Mouse (Mus musculus): ENCODE results near the gene 4930524J08Rik.

Gene 4930524J08Rik

GRCm38 (mm10) chr5:99978699-99979442, at the start of gene 4930524J08Rik, which contains the start of gene Hnrnpd:
TSS of gene 4930524J08Rik (plus strand) at chr5:99979061.
TSS of gene Hnrnpd (minus strand) at chr5:99978938.
- peak; percentile 96 for DNase-seq (ENCODE audit: inconsistent age in 2 of 2, low spot score in 1 of 2)

- no peak for DNase-seq (ENCODE audit: inconsistent age in 2 of 2, low spot score in 1 of 2)
Observed at GRCm38 (mm10) chr5:99931910-99932309, 47.0 kb upstream of the 4930524J08Rik start.

- no peak for DNase-seq (ENCODE audit: inconsistent age in 2 of 2, low spot score in 1 of 2)
Observed at GRCm38 (mm10) chr5:99939440-99939839, 39.4 kb upstream of the 4930524J08Rik start.

- DNase-seq (ENCODE audit: inconsistent age in 2 of 2, low spot score in 1 of 2): peak in 1 of 2 experiments; percentile 52
Observed at GRCm38 (mm10) chr5:99941273-99941672, 37.6 kb upstream of the 4930524J08Rik start.

- peak; percentile 31 to 76 for DNase-seq (ENCODE audit: inconsistent age in 2 of 2, low spot score in 1 of 2)
Observed at GRCm38 (mm10) chr5:99941776-99942502, 36.9 kb upstream of the 4930524J08Rik start.

GRCm38 (mm10) chr5:99952513-99952912, 26.3 kb upstream of the 4930524J08Rik start:
- DNase-seq (ENCODE audit: inconsistent age in 2 of 2, low spot score in 1 of 2): no peak

- no peak for DNase-seq (ENCODE audit: inconsistent age in 2 of 2, low spot score in 1 of 2)
Observed at GRCm38 (mm10) chr5:99953883-99954282, 25.0 kb upstream of the 4930524J08Rik start.

- DNase-seq (ENCODE audit: inconsistent age in 2 of 2, low spot score in 1 of 2): peak in 1 of 2 experiments; percentile 68
Observed at GRCm38 (mm10) chr5:99958666-99959065, 20.2 kb upstream of the 4930524J08Rik start.

GRCm38 (mm10) chr5:99959236-99959936, 19.5 kb upstream of the 4930524J08Rik start:
- DNase-seq (ENCODE audit: inconsistent age in 2 of 2, low spot score in 1 of 2): peak in 1 of 2 experiments; percentile 64

GRCm38 (mm10) chr5:99959960-99960359, 18.9 kb upstream of the 4930524J08Rik start:
- no peak for DNase-seq (ENCODE audit: inconsistent age in 2 of 2, low spot score in 1 of 2)

- DNase-seq (ENCODE audit: inconsistent age in 2 of 2, low spot score in 1 of 2): peak in 1 of 2 experiments; percentile 69
Observed at GRCm38 (mm10) chr5:99973941-99974340, 4.9 kb upstream of the 4930524J08Rik start.

GRCm38 (mm10) chr5:99975061-99975460, 3.8 kb upstream of the 4930524J08Rik start:
- no peak for DNase-seq (ENCODE audit: inconsistent age in 2 of 2, low spot score in 1 of 2)

- DNase-seq (ENCODE audit: inconsistent age in 2 of 2, low spot score in 1 of 2): no peak
Observed at GRCm38 (mm10) chr5:99975776-99976175, 3.1 kb upstream of the 4930524J08Rik start.

GRCm38 (mm10) chr5:99976334-99976955, 2.4 kb upstream of the 4930524J08Rik start:
- peak in 1 of 2 experiments; percentile 64 for DNase-seq (ENCODE audit: inconsistent age in 2 of 2, low spot score in 1 of 2)

GRCm38 (mm10) chr5:99977516-99978301, 1.2 kb upstream of the 4930524J08Rik start:
- peak; percentile 85 to 92 for DNase-seq (ENCODE audit: inconsistent age in 2 of 2, low spot score in 1 of 2)

- DNase-seq (ENCODE audit: inconsistent age in 2 of 2, low spot score in 1 of 2): no peak
Observed at GRCm38 (mm10) chr5:99983452-99984061, 4.7 kb downstream of the 4930524J08Rik start.

- DNase-seq (ENCODE audit: inconsistent age in 2 of 2, low spot score in 1 of 2): peak in 1 of 2 experiments; percentile 54
Observed at GRCm38 (mm10) chr5:99994166-99994565, 15.3 kb downstream of the 4930524J08Rik start.

GRCm38 (mm10) chr5:99994680-99995079, 15.8 kb downstream of the 4930524J08Rik start:
- DNase-seq (ENCODE audit: inconsistent age in 2 of 2, low spot score in 1 of 2): no peak

- DNase-seq (ENCODE audit: inconsistent age in 2 of 2, low spot score in 1 of 2): no peak
Observed at GRCm38 (mm10) chr5:100000048-100000447, 21.2 kb downstream of the 4930524J08Rik start.

- no peak for DNase-seq (ENCODE audit: inconsistent age in 2 of 2, low spot score in 1 of 2)
Observed at GRCm38 (mm10) chr5:100000500-100000899, 21.6 kb downstream of the 4930524J08Rik start.

Measured in adrenal gland, adult (tissue).